Mouse (Mus musculus): Measurements from ENCODE around the gene Zfp81.
"Not testable (repeated sequence)": the region's sequence is repeated elsewhere in the genome, so short reads cannot be mapped to it uniquely, and the experiment has no call there.

Zfp81 gene

GRCm38 (mm10) chr17:33358411-33359384 lies at the start of gene Zfp81:
Gene Zfp81, minus strand, starts transcription at chr17:33358878.
- peak; percentile 91 for DNase-seq

DNA sequence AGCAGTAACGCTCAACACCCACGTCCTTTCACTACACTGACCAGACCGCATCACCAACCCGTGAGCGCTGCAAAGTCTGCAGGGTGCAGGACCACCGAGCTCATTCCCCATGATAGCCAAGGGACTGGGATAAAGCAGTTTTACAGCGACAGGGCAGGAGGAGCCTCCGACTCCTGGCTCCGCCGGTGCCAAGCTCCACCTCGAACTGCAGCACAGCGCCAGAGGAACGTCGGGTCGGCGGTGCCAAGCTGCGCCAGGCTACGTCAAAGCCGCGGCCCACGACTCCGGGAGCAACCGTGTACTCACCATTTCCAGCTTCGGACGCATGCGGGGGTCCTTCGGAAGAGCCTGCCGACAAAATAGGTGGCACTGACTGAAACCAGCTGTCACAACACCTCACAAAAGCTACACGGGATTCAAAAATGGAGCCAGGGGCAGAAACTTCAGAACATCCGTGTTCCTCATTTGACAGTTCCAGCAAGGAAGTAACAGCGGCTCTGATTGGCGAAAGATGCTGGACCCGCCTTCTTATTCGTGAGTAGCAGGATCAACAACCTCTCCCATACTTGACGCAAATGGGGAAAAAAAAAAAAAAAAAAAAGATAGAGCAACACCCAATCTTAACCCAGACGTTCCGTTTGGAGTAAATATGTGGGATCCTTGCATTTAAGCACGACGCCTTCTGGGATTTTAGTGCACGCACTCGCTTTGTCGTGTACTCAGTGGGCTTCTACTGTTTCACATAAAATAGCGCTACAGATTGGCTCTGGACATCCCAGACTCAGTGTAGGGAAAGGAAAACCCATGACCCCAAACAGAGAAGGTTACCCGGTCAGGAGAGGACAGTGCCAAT lies 35.7 kb upstream of the Zfp81 start, which contains the start of gene Zfp101:
TSS of gene Zfp101 (minus strand) at position 460 of the 853 bp plus-strand sequence.
- peak; percentile 95 for DNase-seq

- DNase-seq: no peak
These were observed 33.6 kb upstream of the Zfp81 start for GRCm38 (mm10) chr17:33392271-33392670.

GRCm38 (mm10) chr17:33385705-33386104 lies 27.0 kb upstream of the Zfp81 start:
- DNase-seq: no peak

DNA sequence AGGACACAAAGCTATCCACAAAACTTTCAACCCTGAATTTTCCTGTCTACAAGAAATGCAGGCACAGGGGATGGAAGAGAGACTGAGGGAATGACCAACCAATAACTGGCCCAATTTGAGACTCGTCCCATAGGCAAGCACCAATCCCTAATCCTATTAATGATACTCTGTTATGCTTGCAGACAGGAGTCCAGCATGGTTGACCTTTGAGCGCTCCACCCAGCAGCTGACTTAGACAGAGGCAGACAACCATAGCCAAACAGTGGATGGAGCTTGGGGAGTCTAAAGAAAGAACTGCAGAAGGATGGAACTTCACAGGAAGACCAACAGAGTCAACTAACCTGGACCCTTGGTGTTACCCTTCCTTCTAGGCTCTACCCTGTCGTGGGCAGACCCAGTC lies 14.1 kb upstream of the Zfp81 start:
- peak; percentile 5 for DNase-seq

DNA sequence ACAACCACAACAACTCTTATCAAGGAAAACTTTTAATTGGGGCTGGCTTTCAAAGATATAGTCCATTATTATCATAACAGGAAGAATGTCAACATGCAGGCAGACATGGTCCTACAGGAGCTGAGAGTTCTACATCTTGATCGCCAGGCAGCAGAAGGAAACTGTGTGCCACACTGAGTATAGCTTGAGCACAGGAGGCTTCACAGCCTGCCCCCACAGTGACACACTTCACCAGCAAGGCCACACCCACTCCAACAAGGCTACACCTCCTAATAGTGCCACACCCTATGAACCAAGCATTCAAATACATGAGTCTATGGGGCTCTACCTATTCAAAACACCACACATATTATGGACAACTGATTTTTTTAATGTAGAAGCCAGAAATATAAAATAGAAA lies 5.7 kb downstream of the Zfp81 start:
- DNase-seq: no peak

DNA sequence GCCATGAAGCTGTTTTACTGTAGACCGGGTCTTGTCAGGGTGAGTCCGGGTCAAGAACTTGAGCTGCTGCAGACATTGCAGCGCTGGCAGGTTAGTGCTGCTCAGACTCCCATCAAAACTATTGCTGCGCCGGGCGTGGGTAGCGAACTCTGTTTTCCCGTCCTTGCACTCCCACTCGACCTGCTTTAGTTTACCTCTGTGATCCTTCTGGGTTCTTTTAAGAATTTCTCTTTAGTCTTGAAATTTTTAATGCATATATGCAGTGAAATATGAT lies 68.9 kb downstream of the Zfp81 start:
- DNase-seq: not testable (repeated sequence)

- DNase-seq: not testable (repeated sequence)
These were observed 69.4 kb downstream of the Zfp81 start, which contains the start of gene Zfp955b for GRCm38 (mm10) chr17:33289039-33289875. Gene Zfp955b, plus strand, starts transcription at chr17:33289544.
